Mouse (Mus musculus) limb, embryonic 14.5 days (tissue): ENCODE measurements around the gene Ptprs. TPM values are rescaled to one million over a fixed set of nuclear protein-coding genes. Genes with fewer than 3 reads are reported as not detected.

Experiments used
- ATAC-seq: fragments of 200-750 bp; cut with Nextera tagmentation; 2 replicates; pipeline ENCODE4 v1.8.0; 2017; ENCODE audit warnings: low read depth, moderate number of reproducible peaks, moderate TSS enrichment; ENCODE audit not compliant: low FRiP score
- DNase-seq: peaks from one replicate; pipeline ENCODE4 v3.0.0-alpha.2; 2015; ENCODE audit warnings: low spot score
- H3K27ac ChIP-seq: fragments of 300-500 bp; sonication (generic); replicated peaks from 2 replicates; pipeline ENCODE4 v1.5.1; 2014; ENCODE audit warnings: low read depth, mild to moderate bottlenecking, low read length, moderate library complexity, mixed read lengths
- H3K27me3 ChIP-seq: fragments of 300-500 bp; sonication (generic); 2 replicates; pipeline ENCODE4 v1.6.1; 2014; ENCODE audit warnings: low read length, mixed read lengths; ENCODE audit not compliant: control insufficient read depth, insufficient read depth
- H3K36me3 ChIP-seq: fragments of 300-500 bp; sonication (generic); 2 replicates; pipeline ENCODE4 v1.6.1; 2014; ENCODE audit warnings: mild to moderate bottlenecking, low read length, moderate library complexity, mixed read lengths; ENCODE audit not compliant: control insufficient read depth, insufficient read depth
- H3K4me1 ChIP-seq: fragments of 300-500 bp; sonication (generic); 2 replicates; pipeline ENCODE4 v1.6.1; 2014; ENCODE audit warnings: antibody characterized with exemption, low read length, mixed read lengths; ENCODE audit not compliant: control insufficient read depth, insufficient read depth
- H3K4me2 ChIP-seq: fragments of 300-500 bp; sonication (generic); replicated peaks from 2 replicates; pipeline ENCODE4 v1.6.1; 2014; ENCODE audit warnings: low read depth, mild to moderate bottlenecking, low read length, moderate library complexity; ENCODE audit not compliant: severe bottlenecking
- H3K4me3 ChIP-seq: fragments of 300-500 bp; sonication (generic); replicated peaks from 2 replicates; pipeline ENCODE4 v1.5.1; 2014; ENCODE audit warnings: low read length
- H3K9ac ChIP-seq: fragments of 300-500 bp; sonication (generic); 2 replicates; pipeline ENCODE4 v1.6.1; 2014; ENCODE audit warnings: mild to moderate bottlenecking, low read depth, low read length, moderate library complexity; ENCODE audit not compliant: severe bottlenecking
- H3K9me3 ChIP-seq: fragments of 300-500 bp; sonication (generic); 2 replicates; pipeline ENCODE4 v1.6.1; 2016; ENCODE audit warnings: low read length; ENCODE audit not compliant: control insufficient read depth
- POLR2A ChIP-seq: fragments of 200-500 bp; IDR thresholded peaks from 2 replicates; pipeline ENCODE4 v1.8.0; 2012; ENCODE audit warnings: inconsistent platforms, mild to moderate bottlenecking, moderate library complexity, borderline replicate concordance; ENCODE audit not compliant: insufficient read depth, insufficient read length; ENCODE audit errors: extremely low read depth
- WGBS: fragments of 180-500 bp; shearing (Covaris S2); extraction: QIAGEN DNeasy Blood & Tissue Kit; methylation state at CpG from one replicate; pipeline ENCODE4 v1.1.7; 2014; 5-methylcytosine and 5-hydroxymethylcytosine counted together
- polyA plus RNA-seq, 2 experiments: library from polyadenylated mRNA; depleted of rRNA in 1 of 2; stranded (reverse) in 1 of 2; unstranded in 1 of 2; fragments of >200 nt; fragmentation: Nextera tagmentation in 1 of 2; extraction: Ambion mirVana in 1 of 2; gene quantifications; 2 replicates each; pipeline versions ENCODE4 v1.2.1 to v1.2.3; 2012 to 2014

Gene Ptprs
- polyA plus RNA-seq, 2 experiments = 116 to 483 TPM

DNA sequence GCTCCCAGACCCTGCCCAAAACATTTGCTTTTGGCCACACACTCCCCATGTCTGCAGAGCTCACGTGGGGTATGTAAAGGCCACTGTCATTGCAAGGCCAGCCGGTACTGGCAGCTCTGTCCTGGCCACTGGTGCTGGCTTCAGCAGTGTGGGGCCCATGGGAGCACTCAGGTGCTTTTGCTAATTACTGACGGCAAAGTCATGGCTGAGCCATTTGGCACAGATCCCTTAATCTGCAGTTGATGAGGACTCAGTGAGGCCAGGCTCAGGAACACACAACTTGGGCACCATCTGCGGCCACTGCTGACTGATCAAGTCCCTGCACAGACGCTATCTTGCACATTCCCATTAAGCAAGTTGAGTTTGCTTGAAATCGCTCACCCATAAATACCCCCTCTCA is 91.4 kb downstream of the Ptprs start:
- no peak for TF ChIP-seq POLR2A
- no peak overlapping the region for H3K4me2 ChIP-seq
- H3K9ac ChIP-seq = no peak overlapping the region
- H3K27ac ChIP-seq = no peak overlapping the region
- H3K4me3 ChIP-seq = no peak overlapping the region
- H3K9me3 ChIP-seq = no peaks in the 10 kb centered on the region
- ATAC-seq = no peak
- no peak for DNase-seq
- 86% methylated on average over 6 of the region's 6 CpGs for WGBS
- H3K27me3 ChIP-seq = no peaks in the 10 kb centered on the region
- H3K36me3 ChIP-seq = peaks cover 83% of the 10 kb centered on the region
- no peaks in the 10 kb centered on the region for H3K4me1 ChIP-seq

- 76% methylated on average over 8 of the region's 8 CpGs for WGBS
- Histone ChIP-seq H3K27me3 (no peaks in the 10 kb centered on the region), H3K9me3 (no peaks in the 10 kb centered on the region), H3K9ac (no peak overlapping the region), H3K4me2 (no peak overlapping the region), H3K36me3 (peaks cover 87% of the 10 kb centered on the region), H3K4me3 (no peak overlapping the region), H3K4me1 (no peaks in the 10 kb centered on the region), H3K27ac (no peak overlapping the region)
- DNase-seq (no peak), ATAC-seq (0 out of 2 replicates have a peak, but pooled peaks have one; percentile 42)
- TF ChIP-seq POLR2A = no peak
Observed at GRCm38 (mm10) chr17:56382997-56383396, 93.3 kb downstream of the Ptprs start.

GRCm38 (mm10) chr17:56381183-56381582 is 95.1 kb downstream of the Ptprs start:
- no peak overlapping the region for H3K27ac ChIP-seq
- 94% methylated on average over 5 of the region's 5 CpGs for WGBS
- H3K4me3 ChIP-seq = no peak overlapping the region
- no peak overlapping the region for H3K9ac ChIP-seq
- H3K27me3 ChIP-seq = no peaks in the 10 kb centered on the region
- no peaks in the 10 kb centered on the region for H3K4me1 ChIP-seq
- DNase-seq (no peak), ATAC-seq (no peak)
- no peaks in the 10 kb centered on the region for H3K9me3 ChIP-seq
- H3K36me3 ChIP-seq = peaks cover 89% of the 10 kb centered on the region
- H3K4me2 ChIP-seq = no peak overlapping the region
- TF ChIP-seq POLR2A = no peak

DNA sequence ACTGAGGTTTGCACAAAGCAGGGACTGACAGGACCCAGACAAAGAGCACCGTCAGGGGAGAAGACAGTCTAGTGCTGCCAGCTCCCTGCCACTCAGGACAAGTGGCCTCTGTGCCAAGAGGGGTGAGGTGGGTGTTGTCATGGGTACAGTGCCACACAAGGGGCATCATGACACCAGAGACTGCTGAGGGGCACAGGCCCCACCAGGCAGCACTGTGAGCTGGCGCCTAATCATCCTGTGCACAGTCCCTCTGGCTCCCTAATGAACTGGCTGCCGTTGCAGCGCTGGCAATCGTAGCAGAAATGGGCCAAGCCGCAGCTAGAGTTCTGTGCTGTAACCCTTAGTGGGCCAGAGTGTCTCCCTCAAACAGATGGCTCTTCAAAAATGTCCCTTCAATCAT is 96.0 kb downstream of the Ptprs start:
- DNase-seq (no peak), ATAC-seq (no peak)
- Histone ChIP-seq H3K4me1 (no peaks in the 10 kb centered on the region), H3K27ac (no peak overlapping the region), H3K27me3 (no peaks in the 10 kb centered on the region), H3K9me3 (no peaks in the 10 kb centered on the region), H3K9ac (no peak overlapping the region), H3K4me3 (no peak overlapping the region), H3K36me3 (peaks cover 89% of the 10 kb centered on the region), H3K4me2 (no peak overlapping the region)
- no peak for TF ChIP-seq POLR2A
- 84% methylated on average over 6 of the region's 6 CpGs for WGBS

DNA sequence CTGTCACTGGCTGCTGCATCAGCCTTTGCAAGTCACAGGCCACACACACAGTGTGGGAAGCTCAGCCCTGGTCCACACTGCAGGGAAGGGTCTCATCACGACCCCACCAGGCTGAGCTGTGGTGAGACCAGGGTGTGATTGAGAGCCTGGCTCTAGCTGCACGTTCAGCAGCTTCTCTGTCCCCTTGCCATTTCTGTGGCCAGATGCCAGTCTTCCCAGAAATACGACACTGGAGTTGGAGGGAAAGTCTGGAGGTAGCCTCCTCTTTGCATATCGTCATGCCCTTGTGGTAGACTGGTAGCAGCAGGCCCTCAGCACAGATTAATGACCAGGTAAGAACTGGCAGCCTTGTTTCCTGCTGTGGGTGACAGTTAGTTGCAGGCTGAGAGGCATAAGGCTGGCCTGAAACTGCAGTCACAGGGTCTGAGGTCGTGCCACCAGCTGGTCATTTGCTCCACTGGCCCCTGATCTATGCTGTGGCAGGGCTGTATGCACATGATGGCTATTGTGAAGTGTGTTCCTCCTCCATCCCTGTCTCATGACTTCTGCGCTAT is 96.9 kb downstream of the Ptprs start:
- Histone ChIP-seq H3K4me3 (no peak overlapping the region), H3K4me2 (no peak overlapping the region), H3K27me3 (no peaks in the 10 kb centered on the region), H3K4me1 (no peaks in the 10 kb centered on the region), H3K9ac (no peak overlapping the region), H3K9me3 (no peaks in the 10 kb centered on the region), H3K27ac (no peak overlapping the region), H3K36me3 (peaks cover 88% of the 10 kb centered on the region)
- 67% methylated on average over 6 of the region's 6 CpGs for WGBS
- ATAC-seq (no peak), DNase-seq (no peak)
- TF ChIP-seq POLR2A = no peak

- Histone ChIP-seq H3K27ac (no peak overlapping the region), H3K9ac (no peak overlapping the region), H3K9me3 (no peaks in the 10 kb centered on the region), H3K36me3 (peaks cover 90% of the 10 kb centered on the region), H3K4me2 (no peak overlapping the region), H3K4me1 (no peaks in the 10 kb centered on the region), H3K27me3 (no peaks in the 10 kb centered on the region), H3K4me3 (no peak overlapping the region)
- TF ChIP-seq POLR2A = no peak
- WGBS = 94% methylated on average over 1 of the region's 1 CpGs
- DNase-seq (no peak), ATAC-seq (no peak)
Observed at GRCm38 (mm10) chr17:56374851-56375250, 101.4 kb downstream of the Ptprs start.
